Mouse (Mus musculus) midbrain, embryonic 12.5 days (tissue): ENCODE results near the gene Ano10. TPM values are rescaled to one million over a fixed set of nuclear protein-coding genes. Genes with fewer than 3 reads are reported as not detected.
"Not testable (repeated sequence)": the region's sequence is repeated elsewhere in the genome, so short reads cannot be mapped to it uniquely, and the experiment has no call there.

Source experiments
- ATAC-seq: fragments of 200-750 bp; cut with Nextera tagmentation; 2 replicates; pipeline ENCODE4 v1.8.0; 2017; ENCODE audit warnings: low read depth, moderate TSS enrichment, moderate library complexity; ENCODE audit not compliant: low FRiP score
- H3K27ac ChIP-seq: fragments of 300-500 bp; sonication (generic); replicated peaks from 2 replicates; pipeline ENCODE4 v1.5.1; 2016; ENCODE audit warnings: mild to moderate bottlenecking
- H3K27me3 ChIP-seq: fragments of 300-500 bp; sonication (generic); 2 replicates; pipeline ENCODE4 v1.6.1; 2016; ENCODE audit warnings: mild to moderate bottlenecking
- H3K36me3 ChIP-seq: fragments of 300-500 bp; sonication (generic); 2 replicates; pipeline ENCODE4 v1.6.1; 2016
- H3K4me1 ChIP-seq: fragments of 300-500 bp; sonication (generic); 2 replicates; pipeline ENCODE4 v1.6.1; 2016
- H3K4me2 ChIP-seq: fragments of 300-500 bp; sonication (generic); replicated peaks from 2 replicates; pipeline ENCODE4 v1.6.1; 2016; ENCODE audit warnings: mild to moderate bottlenecking, moderate library complexity
- H3K4me3 ChIP-seq: fragments of 300-500 bp; sonication (generic); 2 replicates; pipeline ENCODE4 v1.5.1; 2016; ENCODE audit warnings: mild to moderate bottlenecking
- H3K9ac ChIP-seq: fragments of 300-500 bp; sonication (generic); replicated peaks from 2 replicates; pipeline ENCODE4 v1.6.1; 2016; ENCODE audit warnings: mild to moderate bottlenecking, moderate library complexity
- H3K9me3 ChIP-seq: fragments of 300-500 bp; sonication (generic); 2 replicates; pipeline ENCODE4 v1.6.1; 2016; ENCODE audit warnings: mild to moderate bottlenecking
- WGBS: fragments of 180-500 bp; shearing (Covaris S2); methylation state at CpG from one replicate; pipeline ENCODE4 v1.1.7; 2016; 5-methylcytosine and 5-hydroxymethylcytosine counted together
- polyA plus RNA-seq: library from polyadenylated mRNA; unstranded; fragments of >200 nt; fragmentation: Nextera tagmentation; extraction: Ambion mirVana; gene quantifications from 2 replicates; pipeline ENCODE4 v1.2.1, GENCODE M21; 2016

Gene Ano10
- polyA plus RNA-seq, 1 experiment from 2014 or later, result 44.7 TPM

- Histone ChIP-seq H3K9me3 (no peaks in the 10 kb centered on the region), H3K27ac (no peak overlapping the region), H3K4me3 (no peak overlapping the region), H3K27me3 (no peaks in the 10 kb centered on the region), H3K4me2 (no peak overlapping the region), H3K4me1 (no peaks in the 10 kb centered on the region), H3K36me3 (peaks cover 37% of the 10 kb centered on the region), H3K9ac (no peak overlapping the region)
- 90% methylated on average over 9 of the region's 9 CpGs for WGBS
- ATAC-seq, result no peak
These were observed 120.6 kb downstream of the Ano10 start for GRCm38 (mm10) chr9:122173405-122174233.

- no peak overlapping the region for H3K27ac ChIP-seq
- H3K9ac ChIP-seq, result no peak overlapping the region
- H3K4me2 ChIP-seq, result no peak overlapping the region
- H3K9me3 ChIP-seq, result no peaks in the 10 kb centered on the region
- H3K27me3 ChIP-seq, result no peaks in the 10 kb centered on the region
- peaks cover 42% of the 10 kb centered on the region for H3K36me3 ChIP-seq
- WGBS, result 87% methylated on average over 11 of the region's 11 CpGs
- no peak overlapping the region for H3K4me3 ChIP-seq
- no peak for ATAC-seq
- no peaks in the 10 kb centered on the region for H3K4me1 ChIP-seq
These were observed 121.5 kb downstream of the Ano10 start for GRCm38 (mm10) chr9:122172612-122173186.

- H3K27me3 ChIP-seq, result no peaks in the 10 kb centered on the region
- no peak for ATAC-seq
- no peak overlapping the region for H3K4me3 ChIP-seq
- H3K27ac ChIP-seq, result no peak overlapping the region
- WGBS, result 96% methylated on average over 6 of the region's 6 CpGs
- H3K36me3 ChIP-seq, result peaks cover 55% of the 10 kb centered on the region
- no peak overlapping the region for H3K4me2 ChIP-seq
- no peaks in the 10 kb centered on the region for H3K4me1 ChIP-seq
- H3K9me3 ChIP-seq, result no peaks in the 10 kb centered on the region
- no peak overlapping the region for H3K9ac ChIP-seq
These were observed 124.3 kb downstream of the Ano10 start for GRCm38 (mm10) chr9:122169901-122170300.

GRCm38 (mm10) chr9:122167719-122168118 is 126.5 kb downstream of the Ano10 start:
- peaks cover 65% of the 10 kb centered on the region for H3K36me3 ChIP-seq
- not testable (repeated sequence) for H3K27me3 ChIP-seq, H3K4me3 ChIP-seq, H3K4me1 ChIP-seq, H3K4me2 ChIP-seq, H3K9ac ChIP-seq, ATAC-seq, H3K9me3 ChIP-seq, H3K27ac ChIP-seq
- 94% methylated on average over 5 of the region's 5 CpGs for WGBS

- Histone ChIP-seq H3K4me1 (no peaks in the 10 kb centered on the region), H3K36me3 (peaks cover 59% of the 10 kb centered on the region), H3K4me2 (no peak overlapping the region), H3K9me3 (no peaks in the 10 kb centered on the region), H3K9ac (no peak overlapping the region), H3K27me3 (no peaks in the 10 kb centered on the region), H3K27ac (no peak overlapping the region), H3K4me3 (no peak overlapping the region)
- ATAC-seq, result no peak
- WGBS, result 93% methylated on average over 4 of the region's 4 CpGs
These were observed 129.7 kb downstream of the Ano10 start for GRCm38 (mm10) chr9:122164535-122164934.

GRCm38 (mm10) chr9:122157079-122157441 is 137.2 kb downstream of the Ano10 start:
- Histone ChIP-seq H3K9ac (no peak overlapping the region), H3K4me2 (no peak overlapping the region), H3K4me1 (no peaks in the 10 kb centered on the region), H3K27me3 (no peaks in the 10 kb centered on the region), H3K9me3 (no peaks in the 10 kb centered on the region), H3K4me3 (no peak overlapping the region), H3K36me3 (peaks cover 33% of the 10 kb centered on the region), H3K27ac (no peak overlapping the region)
- no peak for ATAC-seq
- 92% methylated on average over 14 of the region's 14 CpGs for WGBS

GRCm38 (mm10) chr9:122156389-122157078 is 137.7 kb downstream of the Ano10 start:
- ATAC-seq, result no peak
- Histone ChIP-seq H3K9ac (no peak overlapping the region), H3K4me2 (no peak overlapping the region), H3K4me3 (no peak overlapping the region), H3K27ac (no peak overlapping the region), H3K36me3 (peaks cover 33% of the 10 kb centered on the region), H3K9me3 (no peaks in the 10 kb centered on the region), H3K4me1 (no peaks in the 10 kb centered on the region), H3K27me3 (no peaks in the 10 kb centered on the region)
- 86% methylated on average over 5 of the region's 5 CpGs for WGBS

- Histone ChIP-seq H3K4me2 (no peak overlapping the region), H3K27ac (no peak overlapping the region), H3K27me3 (no peaks in the 10 kb centered on the region), H3K36me3 (peaks cover 29% of the 10 kb centered on the region), H3K9me3 (no peaks in the 10 kb centered on the region), H3K4me1 (no peaks in the 10 kb centered on the region), H3K4me3 (no peak overlapping the region), H3K9ac (no peak overlapping the region)
- no peak for ATAC-seq
- WGBS, result 100% methylated on average over 1 of the region's 1 CpGs
These were observed 139.0 kb downstream of the Ano10 start for GRCm38 (mm10) chr9:122155193-122155592.

GRCm38 (mm10) chr9:122153436-122153835 is 140.8 kb downstream of the Ano10 start:
- H3K27ac ChIP-seq, result no peak overlapping the region
- no peaks in the 10 kb centered on the region for H3K27me3 ChIP-seq
- no peaks in the 10 kb centered on the region for H3K9me3 ChIP-seq
- H3K4me3 ChIP-seq, result no peak overlapping the region
- no peak overlapping the region for H3K9ac ChIP-seq
- 94% methylated on average over 3 of the region's 3 CpGs for WGBS
- H3K36me3 ChIP-seq, result peaks cover 22% of the 10 kb centered on the region
- ATAC-seq, result no peak
- no peaks in the 10 kb centered on the region for H3K4me1 ChIP-seq
- H3K4me2 ChIP-seq, result no peak overlapping the region

GRCm38 (mm10) chr9:122152501-122152900 is 141.7 kb downstream of the Ano10 start:
- no peaks in the 10 kb centered on the region for H3K4me1 ChIP-seq
- no peaks in the 10 kb centered on the region for H3K9me3 ChIP-seq
- H3K4me3 ChIP-seq, result no peak overlapping the region
- no peaks in the 10 kb centered on the region for H3K27me3 ChIP-seq
- 100% methylated on average over 1 of the region's 1 CpGs for WGBS
- H3K27ac ChIP-seq, result no peak overlapping the region
- no peak overlapping the region for H3K4me2 ChIP-seq
- H3K9ac ChIP-seq, result no peak overlapping the region
- peaks cover 13% of the 10 kb centered on the region for H3K36me3 ChIP-seq
- ATAC-seq, result no peak

- Histone ChIP-seq H3K4me3 (no peak overlapping the region), H3K9ac (no peak overlapping the region), H3K4me2 (no peak overlapping the region), H3K27me3 (no peaks in the 10 kb centered on the region), H3K9me3 (no peaks in the 10 kb centered on the region), H3K4me1 (no peaks in the 10 kb centered on the region), H3K36me3 (peaks cover 9% of the 10 kb centered on the region; the same call in 1 of the 2 replicates), H3K27ac (no peak overlapping the region)
- ATAC-seq, result no peak
- 93% methylated on average over 4 of the region's 4 CpGs for WGBS
These were observed 142.2 kb downstream of the Ano10 start for GRCm38 (mm10) chr9:122152063-122152462.
